Mouse (Mus musculus) intestine, embryonic 16.5 days (tissue): ENCODE data around the gene Mettl9. TPM values are rescaled to one million over a fixed set of nuclear protein-coding genes. Genes with fewer than 3 reads are reported as not detected.

Experiments
- ATAC-seq: fragments of 200-750 bp; cut with Nextera tagmentation; 2 replicates; pipeline ENCODE4 v1.8.0; 2017; ENCODE audit warnings: moderate TSS enrichment, moderate library complexity
- H3K27ac ChIP-seq: fragments of 300-500 bp; sonication (generic); 2 replicates; pipeline ENCODE4 v1.5.1; 2014; ENCODE audit warnings: mild to moderate bottlenecking, low read length
- H3K27me3 ChIP-seq: fragments of 300-500 bp; sonication (generic); replicated peaks from 2 replicates; pipeline ENCODE4 v1.6.1; 2014; ENCODE audit warnings: low read length, control low read depth, mixed read lengths; ENCODE audit not compliant: control insufficient read depth, insufficient read depth
- H3K36me3 ChIP-seq: fragments of 300-500 bp; sonication (generic); 2 replicates; pipeline ENCODE4 v1.6.1; 2014; ENCODE audit warnings: low read length, control low read depth; ENCODE audit not compliant: control insufficient read depth, insufficient read depth
- H3K4me1 ChIP-seq: fragments of 300-500 bp; sonication (generic); 2 replicates; pipeline ENCODE4 v1.6.1; 2014; ENCODE audit warnings: low read length, control low read depth, mixed read lengths; ENCODE audit not compliant: control insufficient read depth, insufficient read depth
- H3K4me2 ChIP-seq: fragments of 300-500 bp; sonication (generic); 2 replicates; pipeline ENCODE4 v1.6.1; 2014; ENCODE audit warnings: low read depth, low read length, control low read depth
- H3K4me3 ChIP-seq: fragments of 300-500 bp; sonication (generic); 2 replicates; pipeline ENCODE4 v1.5.1; 2014; ENCODE audit warnings: mild to moderate bottlenecking, low read length
- H3K9ac ChIP-seq: fragments of 300-500 bp; sonication (generic); 2 replicates; pipeline ENCODE4 v1.6.1; 2014; ENCODE audit warnings: low read depth, low read length
- H3K9me3 ChIP-seq: fragments of 300-500 bp; sonication (generic); 2 replicates; pipeline ENCODE4 v1.6.1; 2016; ENCODE audit warnings: low read length, control low read depth; ENCODE audit not compliant: control insufficient read depth
- WGBS: fragments of 180-500 bp; shearing (Covaris S2); extraction: QIAGEN DNeasy Blood & Tissue Kit; methylation state at CpG from one replicate; pipeline ENCODE4 v1.1.7; 2014; 5-methylcytosine and 5-hydroxymethylcytosine counted together
- polyA plus RNA-seq: library from polyadenylated mRNA; unstranded; fragments of >200 nt; fragmentation: Nextera tagmentation; extraction: Ambion mirVana; gene quantifications from 2 replicates; pipeline ENCODE4 v1.2.1, GENCODE M21; 2015

The Mettl9 gene
- polyA plus RNA-seq, 1 experiment from 2014 or later: 123 TPM

DNA sequence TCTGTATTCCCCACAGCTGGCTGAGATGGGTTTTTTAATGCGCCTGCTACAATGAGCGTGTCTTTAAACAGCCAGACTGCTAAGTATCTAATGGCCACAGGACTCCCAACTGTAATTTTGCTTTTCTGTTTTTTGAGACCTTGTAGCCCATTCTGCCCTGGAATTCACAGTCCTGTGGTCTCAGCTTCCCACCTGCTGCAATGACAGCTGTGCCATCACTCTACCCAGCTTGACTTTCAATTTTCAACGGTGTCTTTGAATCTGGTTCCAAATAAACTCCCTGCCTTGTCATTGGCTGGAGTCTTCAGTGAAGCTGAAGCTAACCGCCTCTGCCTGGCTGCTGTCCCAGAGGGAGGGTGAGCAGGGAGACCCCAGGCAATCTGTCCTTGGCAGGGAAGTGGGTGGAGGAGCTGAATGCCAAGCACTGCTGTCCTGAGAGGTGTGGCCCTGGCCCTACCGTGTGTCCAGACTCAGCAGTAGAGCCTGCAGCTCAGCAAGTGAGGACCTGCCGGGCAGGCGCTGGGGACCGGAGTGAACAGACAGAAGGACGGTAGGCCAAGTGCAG, 48.8 kb downstream of the Mettl9 start:
- no peak overlapping the region for H3K4me3 ChIP-seq
- no peaks in the 10 kb centered on the region; the same call in 1 of the 2 replicates for H3K36me3 ChIP-seq
- H3K9me3 ChIP-seq: no peaks in the 10 kb centered on the region
- no peaks in the 10 kb centered on the region for H3K27me3 ChIP-seq
- WGBS: 68% methylated on average over 9 of the region's 9 CpGs
- ATAC-seq: no peak
- H3K4me1 ChIP-seq: no peaks in the 10 kb centered on the region
- H3K9ac ChIP-seq: no peak overlapping the region
- no peak overlapping the region for H3K4me2 ChIP-seq
- no peak overlapping the region for H3K27ac ChIP-seq

DNA sequence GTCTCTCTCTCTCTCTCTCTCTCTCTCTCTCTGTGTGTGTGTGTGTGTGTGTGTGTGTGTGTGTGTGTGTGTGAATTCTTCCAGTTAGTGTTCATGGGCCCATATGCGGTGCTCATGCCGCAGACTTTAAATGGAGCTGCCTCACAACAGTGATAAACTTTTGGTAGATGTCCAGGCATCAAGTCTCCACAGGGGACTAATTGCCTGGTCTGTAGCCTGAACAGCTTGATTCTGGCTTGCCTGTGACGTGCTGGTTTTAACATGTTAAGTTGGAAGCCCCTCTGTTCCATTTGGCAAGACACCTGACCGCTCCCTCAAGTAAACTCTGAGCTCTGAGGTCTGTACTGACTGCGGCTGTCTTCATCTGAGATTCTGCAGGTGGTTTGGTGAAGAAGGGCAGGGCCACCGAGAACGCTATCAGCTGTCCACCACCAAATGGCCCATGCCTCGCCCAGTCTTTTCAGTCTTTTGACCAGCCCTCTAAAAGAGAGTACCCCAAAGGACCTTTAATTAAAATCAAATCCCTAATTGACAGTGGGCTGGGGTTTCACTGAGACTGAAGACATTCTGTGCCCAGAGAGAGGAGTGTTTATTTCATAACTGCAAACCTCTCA, 50.7 kb downstream of the Mettl9 start:
- 62% methylated on average over 8 of the region's 8 CpGs for WGBS
- no peak overlapping the region for H3K4me3 ChIP-seq
- no peaks in the 10 kb centered on the region for H3K36me3 ChIP-seq
- no peak overlapping the region for H3K4me2 ChIP-seq
- no peaks in the 10 kb centered on the region for H3K27me3 ChIP-seq
- no peak overlapping the region for H3K9ac ChIP-seq
- H3K9me3 ChIP-seq: no peaks in the 10 kb centered on the region
- ATAC-seq: no peak
- no peak overlapping the region for H3K27ac ChIP-seq
- no peaks in the 10 kb centered on the region for H3K4me1 ChIP-seq

DNA sequence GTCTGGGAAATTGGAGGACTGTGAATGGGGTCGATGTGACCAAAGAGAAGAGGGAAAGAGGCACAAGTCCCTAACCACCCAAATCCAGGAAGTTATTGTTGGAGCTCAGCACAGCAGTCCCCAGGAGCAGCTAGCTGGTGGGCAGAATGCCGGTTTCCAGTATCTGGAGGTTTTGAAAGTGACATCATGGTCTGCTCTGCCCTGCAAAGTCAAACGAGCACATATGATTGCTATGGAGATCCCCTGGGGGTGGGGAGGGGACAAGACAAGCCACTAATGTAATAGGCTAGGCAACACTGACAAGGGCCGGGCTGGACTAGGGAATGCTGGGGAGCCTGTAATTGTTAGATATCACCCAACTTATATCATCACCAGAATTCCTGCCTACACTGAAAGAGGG, 51.3 kb downstream of the Mettl9 start:
- ATAC-seq: no peak
- Histone ChIP-seq H3K4me1 (no peaks in the 10 kb centered on the region), H3K9ac (no peak overlapping the region), H3K27me3 (no peaks in the 10 kb centered on the region), H3K4me2 (no peak overlapping the region), H3K4me3 (no peak overlapping the region), H3K36me3 (no peaks in the 10 kb centered on the region), H3K9me3 (no peaks in the 10 kb centered on the region), H3K27ac (no peak overlapping the region)
- WGBS: 17% methylated on average over 4 of the region's 4 CpGs

DNA sequence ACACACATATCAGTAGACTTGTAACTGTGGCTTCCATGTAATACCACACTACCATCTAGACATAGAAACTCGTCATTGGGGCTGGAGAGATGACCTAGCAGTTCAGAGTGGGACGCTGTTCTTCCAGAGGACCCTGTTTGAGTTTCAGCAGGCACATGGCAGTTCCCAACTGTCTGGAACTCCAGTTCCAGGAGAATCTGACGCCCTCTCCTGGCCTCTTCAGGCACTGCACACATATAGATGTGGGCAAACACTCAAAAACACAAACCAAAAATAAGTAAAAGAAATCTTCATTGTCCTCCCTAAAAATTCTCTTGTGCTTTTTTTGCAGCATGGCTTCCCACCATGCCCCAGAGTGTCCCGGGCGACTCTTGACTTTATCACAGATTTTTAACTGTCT, 54.5 kb downstream of the Mettl9 start:
- H3K27ac ChIP-seq: no peak overlapping the region
- H3K4me3 ChIP-seq: no peak overlapping the region
- no peak overlapping the region for H3K9ac ChIP-seq
- WGBS: 75% methylated on average over 5 of the region's 5 CpGs
- no peaks in the 10 kb centered on the region for H3K36me3 ChIP-seq
- H3K4me1 ChIP-seq: peaks cover 3% of the 10 kb centered on the region; the same call in 1 of the 2 replicates
- H3K9me3 ChIP-seq: no peaks in the 10 kb centered on the region
- H3K4me2 ChIP-seq: no peak overlapping the region
- no peaks in the 10 kb centered on the region for H3K27me3 ChIP-seq
- no peak for ATAC-seq

DNA sequence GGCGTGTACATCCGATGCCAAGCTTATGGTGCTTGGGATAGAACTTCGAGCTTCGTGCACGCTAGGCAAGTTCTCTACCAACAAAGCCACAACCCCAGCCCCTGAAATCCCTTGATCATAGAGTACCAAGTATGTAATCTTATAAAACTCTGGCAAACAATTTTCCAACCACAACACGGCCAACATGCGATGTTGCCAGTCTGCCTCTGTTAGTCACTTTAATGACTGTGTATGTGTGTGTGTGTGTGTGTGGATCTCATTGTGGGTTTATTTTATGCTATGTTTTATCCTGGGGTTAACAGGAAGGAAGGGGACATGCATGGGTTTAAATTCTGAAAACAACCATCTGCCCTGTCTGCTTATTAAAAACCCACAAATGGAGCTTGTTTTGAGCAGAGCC, 56.5 kb downstream of the Mettl9 start:
- 85% methylated on average over 7 of the region's 7 CpGs for WGBS
- Histone ChIP-seq H3K4me3 (no peak overlapping the region), H3K27ac (no peak overlapping the region), H3K9me3 (no peaks in the 10 kb centered on the region), H3K9ac (no peak overlapping the region), H3K4me1 (peaks cover 3% of the 10 kb centered on the region; the same call in 1 of the 2 replicates), H3K36me3 (no peaks in the 10 kb centered on the region), H3K4me2 (no peak overlapping the region), H3K27me3 (no peaks in the 10 kb centered on the region)
- ATAC-seq: no peak

DNA sequence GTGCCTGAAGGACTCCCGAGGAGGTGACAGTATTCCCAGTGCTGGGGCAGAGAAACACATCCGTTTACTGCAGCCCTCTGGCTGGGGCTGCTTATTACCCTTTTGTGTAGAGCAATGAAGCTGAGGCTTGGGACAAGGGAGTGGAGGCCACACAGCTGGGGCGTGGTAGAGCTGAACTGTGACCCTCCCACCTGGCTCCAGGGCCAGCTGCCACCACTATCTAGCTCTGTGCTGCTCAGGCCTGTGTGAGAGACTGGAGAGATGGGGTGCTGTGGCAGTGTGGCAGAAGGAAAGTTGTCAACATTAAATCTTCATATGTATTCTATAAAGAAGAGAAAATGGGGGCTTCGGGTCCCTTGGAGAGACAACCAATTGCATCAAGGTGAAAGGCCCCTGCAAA, 58.8 kb downstream of the Mettl9 start:
- 0 out of 2 replicates have a peak, but pooled peaks have one; percentile 50 for ATAC-seq
- no peaks in the 10 kb centered on the region for H3K9me3 ChIP-seq
- WGBS: 63% methylated on average over 4 of the region's 4 CpGs
- peaks cover 3% of the 10 kb centered on the region; the same call in 1 of the 2 replicates for H3K4me1 ChIP-seq
- no peak overlapping the region for H3K4me2 ChIP-seq
- H3K27me3 ChIP-seq: no peaks in the 10 kb centered on the region
- no peak overlapping the region for H3K9ac ChIP-seq
- no peak overlapping the region for H3K27ac ChIP-seq
- H3K4me3 ChIP-seq: no peak overlapping the region
- no peaks in the 10 kb centered on the region for H3K36me3 ChIP-seq

DNA sequence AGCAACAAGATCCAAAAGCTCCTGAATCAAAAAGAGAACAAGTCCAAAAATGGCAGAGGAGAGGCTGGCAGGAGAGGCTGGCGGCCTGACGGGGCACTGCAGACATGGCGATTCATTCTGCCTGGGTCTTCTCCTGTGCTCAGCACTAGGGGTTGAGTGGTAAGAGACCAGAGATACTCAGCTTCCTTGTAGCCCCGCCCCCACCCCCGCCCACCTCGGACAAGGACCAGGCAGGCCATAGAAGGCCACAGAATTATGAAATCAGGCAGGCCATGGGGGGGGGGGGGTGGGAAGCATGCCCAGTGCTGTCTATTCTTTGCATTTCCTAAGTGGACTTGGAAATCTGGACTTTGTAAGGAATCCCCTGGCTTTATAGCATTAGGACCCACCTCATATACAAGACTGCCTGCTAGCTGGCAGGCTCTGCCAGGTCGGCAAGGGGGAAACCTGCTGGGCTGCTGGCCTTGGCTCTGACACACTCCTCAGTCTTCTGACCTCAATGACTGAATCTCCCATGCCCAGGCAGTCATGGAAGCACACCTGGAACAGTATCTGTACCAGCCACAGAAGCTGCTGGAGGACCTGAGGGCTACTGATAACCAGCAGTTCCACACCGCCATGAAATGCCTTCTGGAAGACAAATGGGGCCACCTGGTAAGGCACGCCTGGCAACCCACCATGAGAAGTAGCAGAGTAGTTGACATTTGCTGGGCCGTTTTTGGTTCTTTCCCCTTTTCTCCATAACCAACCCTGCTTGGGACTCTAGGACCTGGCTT, 64.6 kb downstream of the Mettl9 start:
- ATAC-seq: no peak
- Histone ChIP-seq H3K36me3 (no peaks in the 10 kb centered on the region), H3K4me1 (no peaks in the 10 kb centered on the region), H3K9me3 (no peaks in the 10 kb centered on the region), H3K27ac (no peak overlapping the region), H3K4me2 (no peak overlapping the region), H3K27me3 (no peaks in the 10 kb centered on the region), H3K4me3 (no peak overlapping the region), H3K9ac (no peak overlapping the region)
- whole genome bisulfite sequencing: 68% methylated on average over 10 of the region's 10 CpGs

DNA sequence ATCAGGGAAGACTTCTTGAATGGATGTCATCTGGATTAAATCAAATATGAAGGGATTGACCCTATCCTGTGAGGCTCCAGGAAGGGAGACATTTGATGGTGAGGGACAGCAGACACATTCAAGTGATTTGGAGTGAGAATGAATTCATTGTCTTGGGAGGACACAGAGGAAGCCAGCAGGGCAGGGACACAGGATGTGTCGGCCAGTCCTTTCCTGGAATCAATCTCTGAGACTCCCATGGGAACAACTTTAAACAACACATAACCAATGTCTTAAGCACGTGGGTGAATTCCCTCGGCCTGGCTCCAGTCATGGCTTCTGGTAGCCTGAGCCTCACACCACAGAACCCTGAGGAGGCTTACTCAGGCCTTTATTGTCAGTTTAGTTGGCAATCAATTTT, 73.6 kb downstream of the Mettl9 start:
- Histone ChIP-seq H3K4me3 (no peak overlapping the region), H3K27me3 (no peaks in the 10 kb centered on the region)
- 50% methylated on average over 3 of the region's 3 CpGs for WGBS

DNA sequence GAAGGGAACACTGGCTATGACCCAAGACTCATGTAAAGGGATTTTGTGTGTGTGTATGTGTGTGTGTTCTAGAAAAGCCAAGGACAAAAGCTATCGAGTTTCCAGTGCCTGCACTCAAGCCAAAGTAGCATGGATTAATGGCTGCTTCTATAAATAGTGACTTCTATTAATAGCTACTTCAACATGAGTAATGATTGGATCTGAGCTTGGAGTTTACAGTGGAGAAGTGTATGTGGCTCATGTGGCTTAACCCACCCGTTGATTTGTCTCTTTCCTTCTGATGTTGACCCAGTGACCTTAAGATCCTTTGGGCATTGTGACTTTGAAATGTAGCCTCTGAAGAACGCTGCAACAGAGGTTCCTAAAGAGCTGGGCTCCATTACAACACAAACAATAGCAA, 77.1 kb downstream of the Mettl9 start:
- no peak overlapping the region for H3K4me3 ChIP-seq
- no peak overlapping the region for H3K27ac ChIP-seq
- no peak overlapping the region for H3K4me2 ChIP-seq
- ATAC-seq: 0 out of 2 replicates have a peak, but pooled peaks have one; percentile 38
- no peaks in the 10 kb centered on the region for H3K27me3 ChIP-seq
- H3K9me3 ChIP-seq: no peaks in the 10 kb centered on the region
- H3K9ac ChIP-seq: no peak overlapping the region
- 36% methylated on average over 3 of the region's 3 CpGs for WGBS
- no peaks in the 10 kb centered on the region for H3K36me3 ChIP-seq
- H3K4me1 ChIP-seq: no peaks in the 10 kb centered on the region

More for the DNA sequence above, 73.6 kb downstream of the Mettl9 start:
- Histone ChIP-seq H3K4me2 (no peak overlapping the region), H3K27ac (no peak overlapping the region), H3K9ac (no peak overlapping the region), H3K9me3 (no peaks in the 10 kb centered on the region), H3K4me1 (no peaks in the 10 kb centered on the region), H3K36me3 (no peaks in the 10 kb centered on the region)
- no peak for ATAC-seq
